In the genomic region with DNA sequence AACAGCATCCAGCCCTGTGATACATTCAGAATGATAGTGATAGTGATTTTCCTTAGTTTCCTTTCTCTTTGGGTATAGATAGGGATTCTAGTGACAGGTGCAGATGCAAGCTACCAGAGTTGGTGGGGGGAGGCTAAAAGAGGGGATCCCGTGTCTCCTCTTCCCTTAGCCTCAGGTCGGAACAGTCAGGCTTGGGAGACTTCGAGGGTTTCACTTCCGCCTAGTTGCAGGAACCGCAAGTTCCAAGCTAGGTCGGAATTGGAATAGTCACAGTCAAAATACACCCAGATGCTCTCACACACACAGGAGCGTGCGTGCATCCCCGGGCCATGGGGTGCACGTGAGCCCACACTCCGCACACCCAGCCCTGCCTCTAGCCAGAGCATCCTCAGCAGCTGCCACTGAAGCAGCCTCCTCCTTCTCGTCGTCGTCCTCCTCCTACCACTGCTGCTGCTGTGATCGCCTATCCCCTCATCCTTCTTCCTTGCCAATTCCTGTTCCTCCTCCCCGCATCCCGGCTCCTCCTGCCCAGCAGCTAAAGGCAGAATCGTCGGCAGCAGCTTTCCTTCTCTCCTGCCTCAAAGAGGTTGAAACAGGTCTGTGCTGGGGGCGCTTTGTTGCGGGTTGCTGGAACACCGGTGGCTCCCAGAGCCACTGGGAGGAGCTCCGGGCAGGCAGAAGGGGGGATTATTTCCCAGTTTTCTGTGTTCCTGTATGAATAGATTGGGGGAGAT, we compare ENCODE assay signal across 9 mouse cellular contexts. TPM values are rescaled to one million over a fixed set of nuclear protein-coding genes. Genes with fewer than 3 reads are reported as not detected.
DNase-seq lines count a peak whose midpoint lies in the region; ATAC-seq and TF ChIP-seq lines count a peak whose summit lies in the region.
"Had no signal": no experiment of that assay in that cellular context is flagged by ENCODE, and none has a peak within 500 bp of the region (broad histone marks: within the 10 kb centered on the region; RNA-seq: fewer than 3 reads in every experiment).

TSS of gene Pak3 (plus strand) at position 424 of the 734 bp plus-strand sequence.

- H3K4me1 ChIP-seq in heart, embryonic 15.5 days (replicated peaks): no peaks in the 10 kb centered on the region
- H3K4me1 ChIP-seq in forebrain, embryonic 10.5 days: peaks cover 20% of the 10 kb centered on the region
- no peaks in the 10 kb centered on the region for H3K4me1 ChIP-seq in intestine, postnatal 0 days (replicated peaks; ENCODE audit: control insufficient read depth, insufficient read depth, low read length)
- H3K4me1 ChIP-seq in midbrain, embryonic 11.5 days (ENCODE audit: control insufficient read depth, insufficient read depth, low read length): peaks cover 2% of the 10 kb centered on the region; the same call in 1 of the 2 replicates
- H3K4me1 ChIP-seq: liver, embryonic 13.5 days had no signal

- H3K36me3 ChIP-seq in heart, embryonic 15.5 days: no peaks in the 10 kb centered on the region
- H3K36me3 ChIP-seq in forebrain, embryonic 10.5 days (replicated peaks): no peaks in the 10 kb centered on the region
- no peaks in the 10 kb centered on the region for H3K36me3 ChIP-seq in intestine, postnatal 0 days (ENCODE audit: control insufficient read depth, insufficient read depth)
- no peaks in the 10 kb centered on the region for H3K36me3 ChIP-seq in midbrain, embryonic 11.5 days (ENCODE audit: control insufficient read depth, insufficient read depth, low read length)
- H3K36me3 ChIP-seq: liver, embryonic 13.5 days had no signal

- no peak for TF ChIP-seq CTCF in intestine, postnatal 0 days (IDR thresholded peaks at IDR 0.05; ENCODE audit: low read depth)

- DNase-seq in heart, adult 18-20 months: no peak
- no peak for DNase-seq in adrenal gland, postnatal 14 days
- peak; percentile 37 for DNase-seq in forebrain, embryonic 10.5 days (ENCODE audit: extremely low spot score, low spot score)
- peak; percentile 94 for DNase-seq in midbrain, embryonic 11.5 days (ENCODE audit: low spot score, missing footprints)
- peak; percentile 46 for DNase-seq in telencephalon, adult 2 months (ENCODE audit: low read depth, low spot score)
- DNase-seq: liver, embryonic 13.5 days had no signal

- H3K9me3 ChIP-seq in heart, embryonic 15.5 days (replicated peaks): no peaks in the 10 kb centered on the region
- no peaks in the 10 kb centered on the region for H3K9me3 ChIP-seq in forebrain, embryonic 10.5 days
- H3K9me3 ChIP-seq in intestine, postnatal 0 days (ENCODE audit: control insufficient read depth): no peaks in the 10 kb centered on the region
- no peaks in the 10 kb centered on the region for H3K9me3 ChIP-seq in midbrain, embryonic 11.5 days (ENCODE audit: control insufficient read depth, low read length)
- H3K9me3 ChIP-seq: liver, embryonic 13.5 days had no signal

- peak within 1 kb of the TSS; percentile 69 for H3K4me2 ChIP-seq in heart, embryonic 15.5 days
- H3K4me2 ChIP-seq in intestine, postnatal 0 days (replicated peaks; ENCODE audit: low read depth): peak within 1 kb of the TSS; percentile 49
- peak within 1 kb of the TSS; percentile 54 for H3K4me2 ChIP-seq in midbrain, embryonic 11.5 days
- H3K4me2 ChIP-seq: liver, embryonic 13.5 days had no signal

- H3K27me3 ChIP-seq in heart, embryonic 15.5 days: peaks cover 10% of the 10 kb centered on the region; the same call in 1 of the 2 replicates
- peaks cover 89% of the 10 kb centered on the region for H3K27me3 ChIP-seq in forebrain, embryonic 10.5 days (ENCODE audit: poor library complexity, severe bottlenecking)
- H3K27me3 ChIP-seq in intestine, postnatal 0 days (replicated peaks; ENCODE audit: control insufficient read depth, insufficient read depth, low read length): no peaks in the 10 kb centered on the region
- peaks cover 7% of the 10 kb centered on the region for H3K27me3 ChIP-seq in midbrain, embryonic 11.5 days (ENCODE audit: control insufficient read depth, insufficient read depth, low read length)

- H3K4me3 ChIP-seq in heart, embryonic 15.5 days: peak within 1 kb of the TSS; percentile 44
- H3K4me3 ChIP-seq in forebrain, embryonic 10.5 days: peak within 1 kb of the TSS; percentile 54
- peak within 1 kb of the TSS; percentile 12; the same call in 1 of the 2 replicates for H3K4me3 ChIP-seq in intestine, postnatal 0 days (ENCODE audit: low read depth, low read length)
- H3K4me3 ChIP-seq in midbrain, embryonic 11.5 days (ENCODE audit: low read depth, low read length): peak within 1 kb of the TSS; percentile 30
- H3K4me3 ChIP-seq: liver, embryonic 13.5 days had no signal

- H3K9ac ChIP-seq in heart, embryonic 15.5 days: peak within 1 kb of the TSS; percentile 36
- no peak within 1 kb of the TSS for H3K9ac ChIP-seq in intestine, postnatal 0 days (ENCODE audit: low read depth, low read length)
- H3K9ac ChIP-seq in midbrain, embryonic 11.5 days (ENCODE audit: low read length): peak within 1 kb of the TSS; percentile 57
- H3K9ac ChIP-seq: liver, embryonic 13.5 days had no signal

- ATAC-seq in heart, embryonic 15.5 days (replicated peaks; ENCODE audit: insufficient number of reproducible peaks, insufficient read depth, low FRiP score, low read depth): no peak
- no peak for ATAC-seq in intestine, postnatal 0 days
- peak; percentile 85 for ATAC-seq in midbrain, embryonic 11.5 days (ENCODE audit: low FRiP score)
- no peak for ATAC-seq in megakaryocyte-erythroid progenitor cell, adult 5-6 weeks (replicated peaks; ENCODE audit: low FRiP score, low TSS enrichment, poor library complexity, severe bottlenecking)

- 15% methylated on average over 23 of the region's 23 CpGs for WGBS in heart, embryonic 15.5 days
- 13% methylated on average over 23 of the region's 23 CpGs for WGBS in forebrain, embryonic 10.5 days
- WGBS in intestine, postnatal 0 days: 18% methylated on average over 23 of the region's 23 CpGs
- 28% methylated on average over 21 of the region's 23 CpGs for WGBS in midbrain, embryonic 11.5 days

- no peak within 1 kb of the TSS for H3K27ac ChIP-seq in heart, embryonic 15.5 days
- H3K27ac ChIP-seq in forebrain, embryonic 10.5 days: peak within 1 kb of the TSS; percentile 89
- H3K27ac ChIP-seq in intestine, postnatal 0 days (ENCODE audit: low read depth, low read length): no peak within 1 kb of the TSS
- peak within 1 kb of the TSS; percentile 31 for H3K27ac ChIP-seq in midbrain, embryonic 11.5 days (ENCODE audit: low read depth, low read length)
- H3K27ac ChIP-seq: liver, embryonic 13.5 days had no signal

RNA-seq across cellular contexts. Expression of gene Pak3, which starts in this region (rescaled TPM):
- polyA plus RNA-seq in heart, embryonic 15.5 days (2015; fragmentation: Nextera tagmentation; extraction: Ambion mirVana): 7.5 and 8.2 TPM in 2 replicates
- under 1 TPM; 0.35 to 0.51 TPM for total RNA-seq in heart, adult 18-20 months (2021)
- 17.1 and 31.2 TPM in 2 replicates for total RNA-seq in adrenal gland, postnatal 14 days (2021)
- 60.3 and 62.7 TPM in 2 replicates for polyA plus RNA-seq in forebrain, embryonic 10.5 days (2016; fragmentation: Nextera tagmentation; extraction: Ambion mirVana)
- polyA plus RNA-seq in intestine, postnatal 0 days (2015; fragmentation: Nextera tagmentation; extraction: Ambion mirVana): 3.1 and 3.3 TPM in 2 replicates
- polyA plus RNA-seq in midbrain, embryonic 11.5 days (2014; fragmentation: Nextera tagmentation; extraction: Ambion mirVana): 103 and 116 TPM in 2 replicates
- not detected in 2 replicates for total RNA-seq in megakaryocyte-erythroid progenitor cell, adult 5-6 weeks (2014; fragmentation: Nextera tagmentation)
- total RNA-seq in megakaryocyte-erythroid progenitor cell, adult 5-6 weeks (2017): not detected in 2 replicates

Comparison
In these comparisons a context has a peak if more than half of its experiments do, and no peak if none do; other contexts are left out.
1. RNA of gene Pak3 (total RNA-seq): 17.1 to 31.2 TPM in adrenal gland, postnatal 14 days; 0.35 to 0.51 TPM in heart, adult 18-20 months and not detected in megakaryocyte-erythroid progenitor cell, adult 5-6 weeks; every median in the first group is over 10 times any median in the second.
2. H3K27ac ChIP-seq: peak in forebrain, embryonic 10.5 days (single experiment) and midbrain, embryonic 11.5 days (single experiment); none in heart, embryonic 15.5 days (single experiment) and intestine, postnatal 0 days (single experiment).
3. DNase-seq: peak in forebrain, embryonic 10.5 days (single experiment), midbrain, embryonic 11.5 days (single experiment) and telencephalon, adult 2 months (single experiment); none in heart, adult 18-20 months (0 of 2) and adrenal gland, postnatal 14 days (single experiment).
4. Peak in every context shown above with its lines, with median percentiles within 50 percentile points of each other: H3K4me2 ChIP-seq and H3K4me3 ChIP-seq.